Mouse (Mus musculus): ENCODE data around the gene Tmem117. TPM values are rescaled to one million over a fixed set of nuclear protein-coding genes. Genes with fewer than 3 reads are reported as not detected.

Gene Tmem117
- polyA plus RNA-seq, 1 experiment from 2014 or later: 12.3 TPM

Other genes with a start within 250 kb of the Tmem117 start
- 2.1 and 2.5 TPM in 2 replicates for gene Adamts20, start 163.8 kb upstream of the Tmem117 start, polyA plus RNA-seq (2015; fragmentation: Nextera tagmentation; extraction: Ambion mirVana)
- 5.1 and 5.2 TPM in 2 replicates for gene Pus7l, start 85.7 kb upstream of the Tmem117 start, polyA plus RNA-seq (2015; fragmentation: Nextera tagmentation; extraction: Ambion mirVana)
- 1.3 and 1.8 TPM in 2 replicates for gene Irak4, start 85.6 kb upstream of the Tmem117 start, polyA plus RNA-seq (2015; fragmentation: Nextera tagmentation; extraction: Ambion mirVana)
- gene Twf1, start 39.3 kb upstream of the Tmem117 start, polyA plus RNA-seq (2015; fragmentation: Nextera tagmentation; extraction: Ambion mirVana): 78.6 and 80.5 TPM in 2 replicates